Mouse (Mus musculus) CH12.LX (cell line): ENCODE measurements around the gene Hoxc13. TPM values are rescaled to one million over a fixed set of nuclear protein-coding genes. Genes with fewer than 3 reads are reported as not detected.

Experiments used
- DNase-seq: peaks from one replicate; pipeline ENCODE4 v3.0.0-alpha.2; 2013; ENCODE audit errors: extremely low read depth
- H3K27ac ChIP-seq: 2 replicates; pipeline ENCODE4 v1.5.1; 2012; ENCODE audit warnings: low read depth, mild to moderate bottlenecking, control low read depth, moderate library complexity; ENCODE audit not compliant: insufficient read depth
- H3K27me3 ChIP-seq: replicated peaks from 2 replicates; pipeline ENCODE3; 2012; ENCODE audit warnings: inconsistent platforms
- H3K36me3 ChIP-seq, 2 experiments: replicated peaks in 1 of 2; 2 replicates each; pipeline versions ENCODE3 to v1.6.1; 2012; ENCODE audit warnings: inconsistent platforms in 1 of 2, low read length in 1 of 2, mild to moderate bottlenecking in 1 of 2, mixed read lengths in 1 of 2, moderate library complexity in 1 of 2; ENCODE audit not compliant: control insufficient read depth in 1 of 2, insufficient read depth in 1 of 2
- H3K4me1 ChIP-seq, 2 experiments: 2 replicates each; pipeline ENCODE4 v1.6.1; 2012; ENCODE audit warnings: inconsistent platforms in 1 of 2, moderate library complexity in 1 of 2; ENCODE audit not compliant: insufficient read depth in 2 of 2, control insufficient read depth in 1 of 2
- H3K4me2 ChIP-seq: 2 replicates; pipeline ENCODE4 v1.6.1; 2012; ENCODE audit warnings: low read depth, mild to moderate bottlenecking, control low read depth; ENCODE audit not compliant: poor library complexity, insufficient read depth, severe bottlenecking
- H3K4me3 ChIP-seq, 3 experiments: fragments of 150-350 bp in 1 of 3; sonication (generic) in 1 of 3; replicated peaks in 1 of 3; 2 replicates each; pipeline versions ENCODE3 to v1.5.1; 2011 to 2012; ENCODE audit warnings: low read depth in 2 of 3, low read length in 2 of 3, mild to moderate bottlenecking in 2 of 3, moderate library complexity in 2 of 3, control low read depth in 1 of 3, improper control_type of control experiment in 1 of 3, inconsistent platforms in 1 of 3, mixed read lengths in 1 of 3; ENCODE audit not compliant: poor library complexity in 1 of 3
- H3K79me2 ChIP-seq: replicated peaks from 2 replicates; pipeline ENCODE4 v1.6.1; 2012; ENCODE audit warnings: mild to moderate bottlenecking, moderate library complexity; ENCODE audit not compliant: control insufficient read depth, poor library complexity, insufficient read depth, severe bottlenecking; ENCODE audit errors: extremely low read depth
- H3K9ac ChIP-seq: 2 replicates; pipeline ENCODE4 v1.6.1; 2012; ENCODE audit warnings: low read depth, mild to moderate bottlenecking, control low read depth, moderate library complexity; ENCODE audit not compliant: insufficient read depth
- H3K9me3 ChIP-seq: replicated peaks from 2 replicates; pipeline ENCODE3; 2012; ENCODE audit warnings: low read length, inconsistent platforms, mixed read lengths
- ETS1 ChIP-seq: conservative IDR thresholded peaks from 2 replicates; pipeline ENCODE4 v1.6.1; 2012; ENCODE audit warnings: low read depth, mild to moderate bottlenecking, inconsistent platforms, low read length, improper control_type of control experiment, moderate library complexity
- MXI1 ChIP-seq: IDR thresholded peaks from 2 replicates; pipeline ENCODE4 v1.6.1; 2011; ENCODE audit warnings: mild to moderate bottlenecking, low read depth, low read length, improper control_type of control experiment
- MYC ChIP-seq: IDR thresholded peaks from 2 replicates; pipeline ENCODE4 v1.6.1; 2011; ENCODE audit warnings: low read depth, mild to moderate bottlenecking, improper control_type of control experiment, low read length
- NELFE ChIP-seq: IDR thresholded peaks from 2 replicates; pipeline ENCODE4 v1.6.1; 2011; ENCODE audit warnings: low read depth, low read length, improper control_type of control experiment
- PAX5 ChIP-seq: IDR thresholded peaks from 2 replicates; pipeline ENCODE4 v1.6.1; 2012; ENCODE audit warnings: low read length, inconsistent platforms, mixed read lengths
- POLR2A ChIP-seq: IDR thresholded peaks from 2 replicates; pipeline ENCODE4 v1.6.1; 2011; ENCODE audit warnings: low read depth, mild to moderate bottlenecking, improper control_type of control experiment, low read length
- TBP ChIP-seq: conservative IDR thresholded peaks from 2 replicates; pipeline ENCODE4 v1.6.1; 2011; ENCODE audit warnings: low read depth, low read length, improper control_type of control experiment
- USF2 ChIP-seq: conservative IDR thresholded peaks from 2 replicates; pipeline ENCODE4 v1.6.1; 2011; ENCODE audit warnings: low read depth, low read length, improper control_type of control experiment
- ZKSCAN1 ChIP-seq: IDR thresholded peaks from 2 replicates; pipeline ENCODE4 v1.6.1; 2012; ENCODE audit warnings: low read depth, inconsistent platforms, low read length, improper control_type of control experiment, borderline replicate concordance
- ZNF384 ChIP-seq: IDR thresholded peaks from 2 replicates; pipeline ENCODE4 v1.6.1; 2012; ENCODE audit warnings: low read depth, low read length, improper control_type of control experiment, inconsistent platforms
- dilution Hi-C: fragments of 300-500 bp; cut with MboI; formaldehyde crosslinking; loops from 2 replicates; pipeline ENCODE4 v1.14.3; 2020; ENCODE audit warnings: low sequenced_read_pairs; ENCODE audit not compliant: extremely low pct_unique_long_range_greater_than_20kb, extremely low pct_ligation_motif_present
- in situ Hi-C: fragments of 300-500 bp; cut with MboI; formaldehyde crosslinking; loops from 3 replicates; pipeline ENCODE4 v1.14.3; 2019; ENCODE audit warnings: low sequenced_read_pairs, low pct_ligation_motif_present, low pct_unique_long_range_greater_than_20kb, mixed read lengths
- polyA plus RNA-seq: library from polyadenylated mRNA; unstranded; fragments of >175 nt; gene quantifications from 2 replicates; pipeline ENCODE4 v1.2.1, GENCODE M21; 2012; ENCODE audit warnings: low read depth; ENCODE audit not compliant: insufficient read length
- total RNA-seq, 2 experiments: library from RNA; depleted of rRNA; stranded (reverse); fragments of 300-350 nt in 1 of 2; fragments of >200 nt in 1 of 2; gene quantifications; 2 replicates each; pipeline ENCODE4 v1.2.3; 2012 to 2014

Gene Hoxc13
- total and polyA plus RNA-seq, 3 experiments, result not detected

DNA sequence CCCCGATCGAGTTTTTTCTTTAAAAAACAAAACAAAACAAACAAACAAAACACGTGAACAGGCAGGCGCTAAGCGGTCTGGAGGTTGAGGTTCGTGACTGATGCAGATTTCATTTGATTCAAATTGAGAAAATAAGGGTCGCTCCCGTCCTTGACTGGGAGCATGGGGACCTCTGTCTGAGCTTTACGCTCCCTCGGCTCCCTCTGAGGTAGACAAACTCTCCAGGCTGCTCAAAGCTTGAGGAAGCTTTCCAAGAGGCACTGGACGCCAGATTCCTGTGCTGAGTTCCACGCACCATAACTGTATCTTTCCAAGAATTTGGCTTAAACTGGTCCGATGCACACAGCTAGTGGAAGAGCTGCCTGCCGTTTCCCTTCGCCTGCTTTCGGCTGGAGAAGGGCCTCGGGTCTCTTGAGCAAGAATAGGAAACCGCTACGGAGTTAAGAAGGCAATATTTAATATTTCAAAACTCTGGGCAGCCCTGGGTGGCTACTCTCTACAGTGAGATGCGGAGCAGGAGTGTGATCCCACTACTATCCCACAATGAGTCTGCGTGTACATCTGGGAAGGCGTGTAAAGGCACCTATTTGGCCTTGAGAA is 10.3 kb upstream of the Hoxc13 start:
- no peaks in the 10 kb centered on the region for H3K79me2 ChIP-seq
- H3K9ac ChIP-seq, result no peak overlapping the region
- no peak overlapping the region for H3K27ac ChIP-seq
- H3K4me3 ChIP-seq, result no peak overlapping the region
- H3K9me3 ChIP-seq, result no peaks in the 10 kb centered on the region
- no peak for DNase-seq
- peaks cover 94% of the 10 kb centered on the region for H3K27me3 ChIP-seq
- H3K4me2 ChIP-seq, result no peak overlapping the region
- in situ Hi-C loops, result no loop called here
- no peaks in the 10 kb centered on the region for H3K4me1 ChIP-seq
- no peaks in the 10 kb centered on the region for H3K36me3 ChIP-seq
- dilution Hi-C loops, result no loop called here
- TF ChIP-seq PAX5, result no peak
- no peak for TF ChIP-seq MYC
- TF ChIP-seq ETS1, result no peak
- no peak for TF ChIP-seq ZNF384
- TF ChIP-seq, all 38 proteins: peak for 0

DNA sequence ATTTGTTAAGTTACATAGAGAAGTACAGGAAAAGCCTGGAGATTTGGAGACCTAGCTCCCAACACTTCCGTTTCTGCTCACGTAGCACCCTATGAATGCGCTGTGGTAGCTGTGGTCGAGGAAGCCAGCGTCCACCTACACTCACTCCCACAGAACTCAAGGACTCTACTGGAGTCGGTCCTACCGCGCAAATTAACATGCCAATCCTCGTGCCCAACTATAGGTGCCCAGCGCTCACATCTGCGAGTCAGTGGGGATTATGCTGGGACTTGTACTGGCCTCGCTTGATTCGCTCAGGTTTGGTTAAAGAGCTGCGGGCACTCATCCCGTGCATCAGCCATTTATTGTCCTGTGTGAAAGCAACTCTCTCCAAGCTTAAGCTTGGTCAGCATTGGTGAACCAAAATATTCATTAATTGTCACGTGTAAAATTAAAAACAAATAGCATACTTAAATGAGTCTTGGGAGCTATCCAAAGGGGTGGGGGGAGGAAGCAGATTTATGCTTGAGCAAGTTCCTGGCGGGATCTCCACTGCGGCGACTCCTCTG is 7.8 kb upstream of the Hoxc13 start:
- in situ Hi-C loops (no loop called here), dilution Hi-C loops (no loop called here)
- no peak overlapping the region for H3K4me2 ChIP-seq
- H3K27ac ChIP-seq, result no peak overlapping the region
- no peak overlapping the region for H3K9ac ChIP-seq
- no peaks in the 10 kb centered on the region for H3K9me3 ChIP-seq
- H3K79me2 ChIP-seq, result no peaks in the 10 kb centered on the region
- no peak overlapping the region for H3K4me3 ChIP-seq
- no peaks in the 10 kb centered on the region for H3K4me1 ChIP-seq
- DNase-seq, result no peak
- TF ChIP-seq USF2 (no peak), MYC (no peak), NELFE (no peak), ZKSCAN1 (no peak)
- H3K36me3 ChIP-seq, result no peaks in the 10 kb centered on the region
- peaks cover 96% of the 10 kb centered on the region for H3K27me3 ChIP-seq

DNA sequence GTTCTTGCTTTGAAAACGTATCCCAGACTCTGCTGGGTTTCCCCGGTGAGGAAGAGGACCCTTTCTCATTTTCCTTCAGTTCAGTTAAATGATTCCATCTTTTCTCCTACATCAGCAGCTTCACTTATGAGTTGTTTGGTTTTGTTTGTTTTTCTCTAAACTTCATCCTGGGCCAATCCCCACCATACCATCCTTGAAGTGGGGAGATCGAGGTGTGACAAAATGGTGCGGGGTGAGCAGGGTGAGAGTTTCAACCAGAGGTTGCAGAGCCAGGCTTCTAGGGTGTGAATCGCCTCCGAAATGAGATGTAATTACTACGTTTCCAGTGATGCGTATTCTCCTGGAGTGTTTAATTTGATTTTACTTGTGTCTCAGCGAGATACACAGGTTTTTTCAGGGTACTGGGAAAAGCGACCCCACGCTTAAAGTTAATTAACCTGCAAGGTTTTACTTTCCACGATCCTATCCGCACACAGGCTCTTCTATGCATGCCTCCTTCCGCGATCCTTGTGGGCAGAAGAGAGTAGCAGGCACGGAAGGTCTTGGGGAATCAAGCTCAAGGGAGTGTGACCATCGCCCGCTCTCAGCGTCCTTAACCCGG is 2.8 kb upstream of the Hoxc13 start:
- Histone ChIP-seq H3K4me3 (no peak overlapping the region), H3K36me3 (no peaks in the 10 kb centered on the region), H3K4me1 (no peaks in the 10 kb centered on the region), H3K27me3 (peaks cover 89% of the 10 kb centered on the region), H3K9ac (no peak overlapping the region), H3K79me2 (no peaks in the 10 kb centered on the region), H3K27ac (no peak overlapping the region)
- no peak for DNase-seq
- in situ Hi-C loops, result no loop called here
- dilution Hi-C loops, result no loop called here
- TF ChIP-seq POLR2A, result no peak
- no peak for TF ChIP-seq MXI1
- no peak for TF ChIP-seq TBP
- no peak for TF ChIP-seq NELFE
- TF ChIP-seq, all 38 proteins: peak for 0
- H3K9me3 ChIP-seq, result peaks cover 13% of the 10 kb centered on the region
- no peak overlapping the region for H3K4me2 ChIP-seq
